Mouse (Mus musculus) adrenal gland, postnatal 14 days (tissue): ENCODE results near the gene Klrb1c. TPM values are rescaled to one million over a fixed set of nuclear protein-coding genes. Genes with fewer than 3 reads are reported as not detected.
A peak's percentile ranks its signal among the peaks of the same experiment; 100 is the strongest.
"Not testable (repeated sequence)": the region's sequence is repeated elsewhere in the genome, so short reads cannot be mapped to it uniquely, and the experiment has no call there.

Source experiments
- DNase-seq: peaks from one replicate; pipeline ENCODE4 v3.0.0; 2021; ENCODE audit warnings: mixed read lengths
- total RNA-seq: library from RNA; stranded (reverse); gene quantifications from 2 replicates; pipeline ENCODE4 v1.2.3, GENCODE M21; 2021

Klrb1c gene
- total RNA-seq, 1 experiment from 2014 or later: 0.30 TPM

DNA sequence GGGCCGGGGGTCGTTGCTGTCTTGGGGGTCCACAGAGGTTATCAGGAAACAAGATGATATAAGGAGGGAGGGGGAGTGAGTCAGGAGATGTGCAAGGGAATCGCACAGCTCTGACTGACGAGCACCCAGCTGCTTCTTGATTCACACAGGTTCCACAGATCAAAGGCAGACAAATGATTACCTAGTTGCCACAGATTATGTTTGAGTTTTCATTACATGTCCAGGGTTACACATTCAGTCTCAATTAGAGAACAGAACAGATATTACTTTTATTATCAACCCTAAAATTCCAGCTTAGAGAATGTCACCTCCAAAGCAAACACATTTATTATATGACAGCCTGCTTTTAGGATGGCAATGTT, 33.6 kb downstream of the Klrb1c start:
- DNase-seq: not testable (repeated sequence)

DNA sequence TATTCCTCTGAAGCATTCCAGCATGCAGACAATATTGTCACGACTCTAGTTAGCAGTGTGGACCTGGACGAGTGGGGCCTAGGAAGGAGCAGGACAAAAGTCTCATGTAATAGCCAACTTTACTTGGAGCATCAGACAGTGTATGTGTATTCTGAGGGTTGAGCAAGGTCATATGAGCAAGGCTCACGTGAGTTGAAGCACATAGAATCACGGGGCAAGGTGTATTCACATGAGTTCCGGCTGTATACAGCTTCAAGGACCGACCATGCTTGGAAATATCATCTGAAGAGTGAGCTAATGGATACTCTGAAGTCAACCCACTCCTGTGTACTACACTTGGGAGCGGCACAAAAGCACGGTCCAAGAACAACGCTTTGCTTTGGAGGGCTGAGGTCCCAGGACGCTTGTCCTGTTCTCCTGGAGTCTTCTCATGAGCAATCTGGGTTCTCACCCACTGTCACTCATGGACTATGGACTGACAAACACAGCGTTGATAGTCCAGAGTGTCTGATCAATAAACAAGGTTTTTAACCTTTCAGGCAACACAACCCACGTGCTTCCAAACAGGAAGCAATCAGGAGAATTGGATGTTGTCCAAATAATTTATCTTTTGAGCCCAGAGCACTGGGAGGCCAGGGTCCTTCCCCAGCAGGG, 34.1 kb downstream of the Klrb1c start:
- not testable (repeated sequence) for DNase-seq

DNA sequence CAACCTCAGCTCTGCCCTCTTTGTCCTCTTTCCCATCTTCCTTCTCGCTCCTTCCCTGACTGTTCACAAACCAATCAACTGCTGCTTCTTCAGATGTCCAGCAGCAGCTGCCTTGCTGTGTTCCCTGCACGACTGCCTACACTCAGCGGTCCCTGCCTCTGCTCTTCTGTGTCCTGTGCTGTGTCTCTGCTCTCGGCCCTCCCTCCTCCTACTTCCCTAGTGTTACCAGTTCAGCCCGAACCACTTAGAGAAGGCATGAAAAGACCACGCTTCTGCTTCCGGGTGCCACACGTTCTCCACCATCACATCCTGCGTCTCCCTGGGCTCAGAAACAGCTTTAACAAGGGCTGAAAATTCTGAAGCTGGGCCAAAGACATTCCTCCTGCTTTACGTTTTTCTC, 34.8 kb downstream of the Klrb1c start:
- not testable (repeated sequence) for DNase-seq

DNA sequence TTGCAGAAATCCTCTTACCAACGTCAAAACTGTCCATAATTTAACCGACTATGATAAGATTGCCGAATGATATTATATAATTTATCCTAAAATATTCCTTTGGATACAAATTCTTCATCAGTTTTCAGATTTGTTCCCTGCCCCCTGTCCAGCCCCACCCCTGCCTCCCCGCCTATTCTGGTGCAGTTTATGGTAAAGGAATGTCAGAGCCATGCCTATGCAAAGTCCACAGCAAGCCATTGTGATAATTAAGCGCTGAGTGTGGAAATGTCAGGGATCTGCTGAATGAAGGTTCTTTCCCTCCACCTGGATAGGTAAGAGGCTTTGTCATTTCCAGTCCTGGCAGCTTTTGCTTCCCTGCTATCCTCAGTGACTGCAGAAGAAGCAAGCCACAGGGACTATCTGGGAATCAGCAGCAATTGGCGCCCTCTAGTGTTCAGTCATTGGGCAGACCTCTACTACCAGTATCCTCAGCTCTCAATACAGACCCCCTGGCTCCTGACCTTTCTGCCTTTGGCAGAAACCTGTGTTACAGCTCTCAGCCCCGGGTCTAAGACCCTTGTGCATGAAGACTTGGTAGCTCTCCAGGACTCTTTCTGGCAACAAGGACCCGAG, 35.3 kb downstream of the Klrb1c start:
- peak; percentile 88 for DNase-seq

DNA sequence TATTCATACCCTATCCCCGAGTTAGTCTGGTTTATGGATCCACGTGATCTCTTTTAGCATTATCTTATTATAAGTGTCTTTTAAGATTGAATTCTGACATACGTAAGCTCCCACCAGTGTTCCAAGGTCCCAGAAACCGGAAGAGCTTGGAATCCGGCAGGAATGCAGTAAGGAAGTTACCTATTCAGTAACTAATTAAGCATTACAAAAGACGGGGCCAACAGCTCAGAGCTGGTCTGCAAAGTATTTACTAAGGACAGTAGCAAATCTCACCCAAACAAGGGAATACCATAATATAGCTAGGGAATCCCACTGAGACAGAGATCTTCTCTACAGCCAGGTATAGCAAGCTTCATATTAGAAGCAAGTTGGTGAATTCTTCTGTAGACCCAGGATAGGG, 42.0 kb downstream of the Klrb1c start:
- not testable (repeated sequence) for DNase-seq

DNA sequence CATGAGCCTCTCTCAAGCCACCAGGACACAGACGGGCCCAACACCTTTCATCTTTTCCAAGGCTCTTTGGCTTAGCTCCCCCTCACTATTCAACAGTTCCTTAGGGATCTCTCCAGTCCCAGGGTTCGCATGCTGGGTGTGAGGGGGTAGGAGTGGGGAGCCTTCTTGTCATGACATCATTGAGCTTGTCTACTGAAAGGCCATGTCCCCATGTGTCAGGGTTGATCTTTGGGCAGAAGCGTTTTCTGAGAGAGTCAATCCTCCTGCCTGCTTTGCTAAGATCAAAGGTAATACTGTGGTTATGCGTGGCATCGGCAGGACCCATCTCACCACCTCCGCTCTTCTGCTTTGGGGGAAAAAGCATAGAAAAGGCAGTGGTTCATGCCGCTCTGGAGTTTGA, 51.6 kb downstream of the Klrb1c start:
- DNase-seq: no peak

DNA sequence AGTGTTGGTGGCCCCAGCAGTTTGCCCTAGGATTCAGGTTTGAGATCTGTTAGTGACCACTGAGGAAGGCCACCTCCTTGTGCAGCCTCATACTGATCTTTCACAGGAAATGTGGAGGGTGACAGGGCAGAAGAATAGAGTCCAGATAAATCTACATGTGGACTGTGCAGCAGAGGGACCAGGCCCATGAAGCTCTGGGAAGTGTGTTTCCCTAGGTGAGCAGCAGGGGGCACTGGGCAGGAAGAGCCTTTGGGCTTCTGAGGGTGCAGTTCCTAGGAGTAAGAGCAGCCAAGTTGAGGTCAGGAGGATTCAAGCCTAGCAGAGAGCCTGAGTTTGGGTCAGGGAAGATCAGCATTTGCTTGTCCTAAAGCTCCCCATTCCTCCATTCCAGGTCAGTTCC, 52.9 kb downstream of the Klrb1c start:
- peak; percentile 24 for DNase-seq

DNA sequence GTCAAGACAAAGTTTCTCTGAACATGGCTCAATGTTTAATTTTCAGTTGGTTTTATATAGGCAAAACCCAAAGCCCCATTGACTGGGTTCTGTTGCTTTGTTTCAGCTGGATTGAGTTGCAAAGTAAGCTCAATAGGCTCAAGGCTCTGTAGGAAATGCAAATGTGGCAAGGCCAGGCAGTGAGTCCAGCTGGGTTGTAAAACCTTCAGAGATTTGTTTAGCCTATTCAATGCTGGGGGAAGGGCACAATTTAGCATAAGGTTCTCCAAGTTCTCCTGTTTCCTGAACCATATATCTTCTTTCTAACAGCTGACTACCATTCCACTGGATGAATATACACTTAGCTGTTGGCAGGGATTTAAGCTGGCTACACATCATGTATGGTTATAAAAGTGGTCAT, 54.1 kb downstream of the Klrb1c start:
- DNase-seq: no peak

DNA sequence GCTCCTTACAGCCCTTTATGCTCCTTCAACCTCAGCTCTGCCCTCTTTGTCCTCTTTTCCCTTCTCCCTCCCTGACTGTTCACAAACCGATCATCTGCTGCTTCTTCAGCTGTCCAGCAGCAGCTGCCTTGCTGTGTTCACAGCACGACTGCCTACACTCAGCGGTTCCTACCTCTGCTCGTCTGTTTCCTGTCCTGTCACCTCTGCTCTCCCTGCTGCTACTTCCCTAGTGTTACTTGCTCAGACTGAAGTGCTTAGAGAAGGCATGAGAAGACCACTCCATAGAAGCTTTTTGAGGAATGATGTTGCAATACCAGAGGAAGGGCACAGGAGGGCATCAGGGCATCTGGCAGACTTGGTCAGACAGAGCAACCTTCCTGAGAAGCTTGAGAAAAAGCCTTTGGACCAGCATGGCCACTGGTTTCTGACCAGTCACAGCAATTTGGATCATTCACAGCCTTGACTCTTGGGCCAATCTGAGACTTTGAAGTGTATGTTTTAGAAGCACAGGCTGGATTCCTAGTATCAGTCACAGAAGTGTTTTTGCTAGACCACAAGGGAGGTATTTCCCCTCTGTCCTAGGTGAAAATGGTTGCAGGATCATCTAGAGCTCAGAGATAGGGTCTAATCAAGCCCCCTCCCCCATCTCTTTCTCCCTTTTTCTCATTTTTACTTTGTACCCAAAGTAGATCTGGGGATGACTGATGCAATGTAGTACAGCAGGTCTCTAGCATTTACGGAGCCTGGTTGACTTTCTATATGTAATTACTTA, 54.9 kb downstream of the Klrb1c start:
- DNase-seq: no peak

DNA sequence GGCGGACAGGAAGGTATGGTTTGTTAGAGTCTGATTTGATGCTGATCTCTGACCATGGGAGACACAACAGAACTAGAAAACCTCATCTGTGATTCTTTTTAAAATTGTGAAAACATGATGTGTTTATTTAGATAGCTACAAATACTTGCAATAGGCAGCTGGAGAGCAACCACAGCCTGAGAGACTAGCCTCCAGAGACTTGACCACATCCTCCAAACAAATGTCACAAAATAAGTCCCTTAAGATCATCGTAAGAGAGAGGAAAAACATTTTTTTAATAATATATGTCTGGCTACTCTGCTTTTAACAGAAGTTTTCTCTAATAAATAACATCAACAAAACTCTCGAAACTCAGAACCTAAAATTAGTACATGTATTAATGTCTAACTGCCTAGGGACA, 57.0 kb downstream of the Klrb1c start:
- DNase-seq: no peak

Other genes starting within 250 kb of the Klrb1c start
- gene A2ml1, start 207.6 kb downstream of the Klrb1c start, total RNA-seq: 2.3 TPM in 1 of 2 replicates, not detected in the other
- not detected in 2 replicates for gene Klrb1a, start 165.7 kb downstream of the Klrb1c start, total RNA-seq
- gene Clec2h, start 126.8 kb downstream of the Klrb1c start, total RNA-seq: 3.4 and 5.1 TPM in 2 replicates
- gene Klrb1, start 66.2 kb downstream of the Klrb1c start, total RNA-seq: not detected in 2 replicates
- not detected in 2 replicates for gene Gm44511, start 37.1 kb upstream of the Klrb1c start, total RNA-seq
- gene Klrb1b, start 37.1 kb upstream of the Klrb1c start, total RNA-seq: 1.5 TPM in 1 of 2 replicates, not detected in the other
- gene Clec2i, start 98.4 kb upstream of the Klrb1c start, total RNA-seq: 0.22 and 1.7 TPM in 2 replicates
- 0.93 and 2.6 TPM in 2 replicates for gene BC035044, start 101.9 kb upstream of the Klrb1c start, total RNA-seq
- 4.5 and 6.0 TPM in 2 replicates for gene Clec2g, start 145.2 kb upstream of the Klrb1c start, total RNA-seq